Mouse (Mus musculus) forebrain, embryonic 10.5 days (tissue): ENCODE results near the gene CK137956. TPM values are rescaled to one million over a fixed set of nuclear protein-coding genes. Genes with fewer than 3 reads are reported as not detected.

Experiments
- DNase-seq: peaks from one replicate; pipeline ENCODE4 v3.0.0-alpha.2; 2017; ENCODE audit warnings: low spot score; ENCODE audit errors: extremely low spot score
- H3K27ac ChIP-seq: fragments of 300-500 bp; sonication (generic); 2 replicates; pipeline ENCODE4 v1.5.1; 2016; ENCODE audit warnings: mild to moderate bottlenecking
- H3K27me3 ChIP-seq: fragments of 300-500 bp; sonication (generic); 2 replicates; pipeline ENCODE4 v1.6.1; 2016; ENCODE audit warnings: mild to moderate bottlenecking; ENCODE audit not compliant: poor library complexity, severe bottlenecking
- H3K36me3 ChIP-seq: fragments of 300-500 bp; sonication (generic); replicated peaks from 2 replicates; pipeline ENCODE4 v1.6.1; 2016; ENCODE audit warnings: mild to moderate bottlenecking, moderate library complexity
- H3K4me1 ChIP-seq: fragments of 300-500 bp; sonication (generic); 2 replicates; pipeline ENCODE4 v1.6.1; 2016
- H3K4me3 ChIP-seq: fragments of 300-500 bp; sonication (generic); 2 replicates; pipeline ENCODE4 v1.5.1; 2016; ENCODE audit warnings: mild to moderate bottlenecking, moderate library complexity
- H3K9me3 ChIP-seq: fragments of 300-500 bp; sonication (generic); 2 replicates; pipeline ENCODE4 v1.6.1; 2016; ENCODE audit warnings: mild to moderate bottlenecking, moderate library complexity
- WGBS: fragments of 180-500 bp; shearing (Covaris S2); methylation state at CpG from one replicate; pipeline ENCODE4 v1.1.7; 2016; 5-methylcytosine and 5-hydroxymethylcytosine counted together
- polyA plus RNA-seq: library from polyadenylated mRNA; unstranded; fragments of >200 nt; fragmentation: Nextera tagmentation; extraction: Ambion mirVana; gene quantifications from 2 replicates; pipeline ENCODE4 v1.2.1, GENCODE M21; 2016

The CK137956 gene
- polyA plus RNA-seq, 1 experiment from 2014 or later, result 0.38 TPM

- no peaks in the 10 kb centered on the region for H3K9me3 ChIP-seq
- 95% methylated on average over 2 of the region's 2 CpGs for WGBS
- no peak overlapping the region for H3K4me3 ChIP-seq
- no peak for DNase-seq
- H3K4me1 ChIP-seq, result peaks cover 57% of the 10 kb centered on the region
- peaks cover 69% of the 10 kb centered on the region for H3K27me3 ChIP-seq
- no peaks in the 10 kb centered on the region for H3K36me3 ChIP-seq
- no peak overlapping the region for H3K27ac ChIP-seq
Observed at GRCm38 (mm10) chr4:127984426-127984825, 13.7 kb upstream of the CK137956 start.

GRCm38 (mm10) chr4:127981125-127981524 lies 10.4 kb upstream of the CK137956 start:
- DNase-seq, result peak; percentile 28
- Histone ChIP-seq H3K36me3 (no peaks in the 10 kb centered on the region), H3K4me3 (no peak overlapping the region), H3K4me1 (peaks cover 25% of the 10 kb centered on the region), H3K27ac (no peak overlapping the region), H3K9me3 (no peaks in the 10 kb centered on the region), H3K27me3 (peaks cover 36% of the 10 kb centered on the region)
- 52% methylated on average over 6 of the region's 6 CpGs for WGBS

GRCm38 (mm10) chr4:127972976-127973375 lies 2.2 kb upstream of the CK137956 start:
- H3K27me3 ChIP-seq, result peaks cover 50% of the 10 kb centered on the region

GRCm38 (mm10) chr4:127970018-127970421 lies 731 bp downstream of the CK137956 start:
- no peaks in the 10 kb centered on the region for H3K36me3 ChIP-seq
- H3K27me3 ChIP-seq, result peaks cover 50% of the 10 kb centered on the region
- peak; percentile 40 for DNase-seq
- H3K9me3 ChIP-seq, result no peaks in the 10 kb centered on the region
- no peak overlapping the region for H3K27ac ChIP-seq
- peaks cover 23% of the 10 kb centered on the region for H3K4me1 ChIP-seq
- WGBS, result 10% methylated on average over 7 of the region's 7 CpGs
- no peak overlapping the region for H3K4me3 ChIP-seq

More at GRCm38 (mm10) chr4:127972976-127973375, 2.2 kb upstream of the CK137956 start:
- WGBS, result 87% methylated on average over 3 of the region's 3 CpGs
- Histone ChIP-seq H3K9me3 (no peaks in the 10 kb centered on the region), H3K27ac (no peak overlapping the region), H3K4me3 (no peak overlapping the region), H3K4me1 (peaks cover 23% of the 10 kb centered on the region), H3K36me3 (no peaks in the 10 kb centered on the region)
- no peak for DNase-seq

GRCm38 (mm10) chr4:127969101-127969500 lies 1.6 kb downstream of the CK137956 start:
- Histone ChIP-seq H3K27me3 (peaks cover 50% of the 10 kb centered on the region), H3K27ac (no peak overlapping the region), H3K4me3 (no peak overlapping the region), H3K36me3 (no peaks in the 10 kb centered on the region), H3K9me3 (no peaks in the 10 kb centered on the region), H3K4me1 (peaks cover 23% of the 10 kb centered on the region)
- DNase-seq, result no peak
- 17% methylated on average over 7 of the region's 7 CpGs for WGBS

DNA sequence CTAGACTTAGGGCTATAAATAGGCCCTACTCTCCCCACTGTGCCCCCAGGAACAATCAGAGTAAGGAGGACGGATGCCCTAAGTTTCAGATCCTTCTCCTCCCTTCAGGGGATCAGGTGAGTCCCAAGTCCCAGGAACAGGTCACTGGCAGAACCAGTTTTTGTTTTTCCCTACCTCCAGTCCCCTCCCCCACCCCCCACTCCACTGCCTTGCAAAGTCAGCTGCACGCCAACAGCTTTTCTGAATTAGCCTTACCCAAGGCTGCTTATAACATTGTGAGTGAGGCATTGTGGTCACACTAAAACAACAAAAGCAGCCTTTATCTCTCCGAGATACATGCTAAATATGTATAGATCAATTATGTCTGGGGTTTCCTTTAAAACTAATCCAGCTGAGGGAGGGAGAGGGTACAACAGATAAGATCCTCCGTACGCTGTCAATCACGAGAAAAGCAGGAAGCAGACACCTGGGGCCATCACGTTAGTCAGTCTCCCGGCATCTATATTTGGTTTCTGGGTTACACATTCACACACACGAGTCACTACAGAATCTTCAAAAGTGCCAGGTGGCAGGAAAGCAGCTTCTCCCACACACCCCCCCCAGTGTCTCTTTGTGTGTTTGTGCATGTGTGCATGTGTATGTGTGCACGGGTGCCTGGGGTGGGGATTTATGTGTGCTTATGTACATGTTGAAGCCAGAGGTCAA lies 17.6 kb downstream of the CK137956 start:
- Histone ChIP-seq H3K27ac (peak overlapping the region; percentile 25; the same call in 1 of the 2 replicates), H3K9me3 (no peaks in the 10 kb centered on the region), H3K27me3 (no peaks in the 10 kb centered on the region), H3K36me3 (no peaks in the 10 kb centered on the region), H3K4me3 (no peak overlapping the region), H3K4me1 (peaks cover 14% of the 10 kb centered on the region)
- no peak for DNase-seq
- 65% methylated on average over 10 of the region's 10 CpGs for WGBS

DNA sequence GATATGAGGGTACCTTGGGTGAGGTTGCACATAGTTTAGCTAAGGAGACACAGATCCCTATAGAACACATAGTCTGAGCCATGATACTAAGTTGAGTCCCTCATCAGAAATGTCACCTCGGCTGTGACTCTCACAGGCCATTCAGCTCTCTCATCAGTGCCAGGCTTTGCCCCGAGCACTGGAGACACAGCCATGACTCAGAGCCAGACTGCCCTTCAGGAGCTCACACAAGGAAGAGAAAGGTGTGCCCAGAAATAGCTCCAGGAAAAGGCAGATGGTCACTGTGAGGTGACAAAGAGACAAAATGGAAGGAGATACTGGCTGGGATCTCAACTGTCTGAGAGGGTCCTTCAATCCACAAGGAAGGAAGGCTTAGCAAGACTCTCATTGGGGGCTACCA lies 23.1 kb downstream of the CK137956 start:
- no peak for DNase-seq
- Histone ChIP-seq H3K36me3 (no peaks in the 10 kb centered on the region), H3K4me1 (peaks cover 7% of the 10 kb centered on the region), H3K4me3 (no peak overlapping the region), H3K27ac (no peak overlapping the region), H3K9me3 (no peaks in the 10 kb centered on the region), H3K27me3 (no peaks in the 10 kb centered on the region)
- WGBS, result 87% methylated on average over 2 of the region's 2 CpGs

DNA sequence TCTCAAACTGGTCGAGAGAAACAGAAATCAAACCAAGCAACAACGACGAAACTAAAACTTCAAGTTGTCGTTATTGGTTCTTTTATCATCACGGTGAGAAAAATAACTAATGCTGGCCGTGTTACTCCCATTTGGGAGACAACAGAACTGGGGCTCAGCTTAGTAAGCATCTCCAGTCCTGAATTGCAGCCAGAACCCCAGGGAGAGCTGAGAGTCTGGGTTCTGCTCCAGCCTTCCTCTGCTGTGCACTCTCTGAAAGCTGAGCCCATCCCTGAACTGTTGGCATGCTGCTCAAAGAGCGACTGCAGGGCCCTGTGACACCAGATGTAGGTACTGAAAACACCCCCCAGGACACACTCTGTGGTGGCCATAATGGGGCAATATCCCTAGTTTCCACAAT lies 33.3 kb downstream of the CK137956 start:
- no peaks in the 10 kb centered on the region for H3K36me3 ChIP-seq
- H3K4me1 ChIP-seq, result no peaks in the 10 kb centered on the region
- no peak overlapping the region for H3K4me3 ChIP-seq
- 85% methylated on average over 7 of the region's 7 CpGs for WGBS
- H3K9me3 ChIP-seq, result no peaks in the 10 kb centered on the region
- no peak overlapping the region for H3K27ac ChIP-seq
- DNase-seq, result no peak
- H3K27me3 ChIP-seq, result no peaks in the 10 kb centered on the region

- H3K4me1 ChIP-seq, result no peaks in the 10 kb centered on the region
- H3K36me3 ChIP-seq, result no peaks in the 10 kb centered on the region
- no peaks in the 10 kb centered on the region for H3K9me3 ChIP-seq
- peak; percentile 19 for DNase-seq
- WGBS, result 55% methylated on average over 3 of the region's 3 CpGs
- no peaks in the 10 kb centered on the region for H3K27me3 ChIP-seq
- H3K27ac ChIP-seq, result no peak overlapping the region
- H3K4me3 ChIP-seq, result no peak overlapping the region
Observed at GRCm38 (mm10) chr4:127935369-127935768, 35.4 kb downstream of the CK137956 start.

DNA sequence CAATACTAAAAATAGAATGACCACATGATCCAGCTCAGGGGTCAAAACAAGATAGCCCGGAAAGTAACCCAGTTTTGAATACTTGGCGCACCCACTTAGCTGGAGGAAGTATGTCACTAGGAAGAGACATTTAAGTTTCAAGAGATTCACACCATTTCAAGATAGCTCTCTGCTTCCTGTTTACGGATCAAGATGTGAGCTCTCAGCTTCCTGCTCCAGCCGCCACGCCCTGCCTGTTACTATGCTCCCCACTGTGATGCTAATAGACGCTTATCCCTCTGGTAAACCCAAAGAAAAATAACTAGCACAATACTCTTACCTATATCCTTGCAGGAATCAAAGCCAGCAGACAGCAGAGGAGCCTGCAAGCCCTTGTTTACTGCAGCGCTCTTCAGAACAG lies 57.2 kb downstream of the CK137956 start:
- DNase-seq, result no peak
- Histone ChIP-seq H3K36me3 (no peaks in the 10 kb centered on the region), H3K27me3 (no peaks in the 10 kb centered on the region), H3K27ac (no peak overlapping the region), H3K4me3 (no peak overlapping the region), H3K4me1 (no peaks in the 10 kb centered on the region), H3K9me3 (no peaks in the 10 kb centered on the region)
- 89% methylated on average over 7 of the region's 7 CpGs for WGBS

GRCm38 (mm10) chr4:127907151-127907550 lies 63.6 kb downstream of the CK137956 start:
- Histone ChIP-seq H3K4me1 (no peaks in the 10 kb centered on the region), H3K9me3 (no peaks in the 10 kb centered on the region), H3K4me3 (no peak overlapping the region), H3K27ac (no peak overlapping the region), H3K27me3 (no peaks in the 10 kb centered on the region), H3K36me3 (no peaks in the 10 kb centered on the region)
- WGBS, result 89% methylated on average over 8 of the region's 8 CpGs
- no peak for DNase-seq

- Histone ChIP-seq H3K36me3 (no peaks in the 10 kb centered on the region), H3K27me3 (no peaks in the 10 kb centered on the region), H3K4me1 (no peaks in the 10 kb centered on the region), H3K27ac (no peak overlapping the region), H3K4me3 (no peak overlapping the region), H3K9me3 (no peaks in the 10 kb centered on the region)
- WGBS, result 69% methylated on average over 3 of the region's 3 CpGs
- DNase-seq, result no peak
Observed at GRCm38 (mm10) chr4:127903954-127904353, 66.8 kb downstream of the CK137956 start.

GRCm38 (mm10) chr4:127900893-127901456 lies 69.8 kb downstream of the CK137956 start:
- no peak for DNase-seq
- Histone ChIP-seq H3K27ac (no peak overlapping the region), H3K27me3 (no peaks in the 10 kb centered on the region), H3K4me3 (no peak overlapping the region), H3K4me1 (no peaks in the 10 kb centered on the region), H3K9me3 (no peaks in the 10 kb centered on the region), H3K36me3 (no peaks in the 10 kb centered on the region)
- WGBS, result 85% methylated on average over 7 of the region's 7 CpGs
